Mouse (Mus musculus): Measurements from ENCODE around the gene Vat1.

DNA sequence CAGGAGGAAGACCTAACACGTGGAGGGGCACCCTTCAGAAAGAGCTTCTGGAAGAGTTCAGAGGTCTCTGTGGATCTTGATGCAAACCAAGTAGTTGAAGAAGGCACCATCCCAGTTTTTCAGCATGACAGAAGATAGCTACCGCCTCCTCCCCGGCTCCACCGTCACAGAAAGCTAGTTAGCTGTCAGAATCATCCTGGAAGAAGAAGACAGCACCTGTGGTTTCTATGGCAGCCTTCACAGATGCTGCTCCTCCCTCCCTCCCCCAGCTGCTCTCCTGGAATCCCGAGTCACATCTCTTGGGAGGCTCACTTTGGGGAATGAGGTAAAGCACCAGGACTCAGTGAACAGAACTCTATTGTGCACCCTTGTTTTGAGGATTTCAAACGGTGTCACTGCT is 47.0 kb downstream of the Vat1 start:
- TF ChIP-seq CTCF (conservative IDR thresholded peaks at IDR 0.05; ENCODE audit: insufficient read depth, insufficient read length, low read depth, low read length) (no peak), POLR2A (IDR thresholded peaks at IDR 0.05; ENCODE audit: low read depth, low read length) (no peak)
